Mouse (Mus musculus) thymus, postnatal 0 days (tissue): ENCODE results near the gene Hivep2. TPM values are rescaled to one million over a fixed set of nuclear protein-coding genes. Genes with fewer than 3 reads are reported as not detected.

Source experiments
- DNase-seq: peaks from one replicate; pipeline ENCODE4 v3.0.0-alpha.2; 2015; ENCODE audit warnings: low spot score
- polyA plus RNA-seq: library from polyadenylated mRNA; unstranded; fragments of >200 nt; fragmentation: Nextera tagmentation; extraction: Ambion mirVana; gene quantifications from 2 replicates; pipeline ENCODE4 v1.2.1, GENCODE M21; 2015

Gene Hivep2
- polyA plus RNA-seq, 1 experiment from 2014 or later, result 13.1 TPM

DNA sequence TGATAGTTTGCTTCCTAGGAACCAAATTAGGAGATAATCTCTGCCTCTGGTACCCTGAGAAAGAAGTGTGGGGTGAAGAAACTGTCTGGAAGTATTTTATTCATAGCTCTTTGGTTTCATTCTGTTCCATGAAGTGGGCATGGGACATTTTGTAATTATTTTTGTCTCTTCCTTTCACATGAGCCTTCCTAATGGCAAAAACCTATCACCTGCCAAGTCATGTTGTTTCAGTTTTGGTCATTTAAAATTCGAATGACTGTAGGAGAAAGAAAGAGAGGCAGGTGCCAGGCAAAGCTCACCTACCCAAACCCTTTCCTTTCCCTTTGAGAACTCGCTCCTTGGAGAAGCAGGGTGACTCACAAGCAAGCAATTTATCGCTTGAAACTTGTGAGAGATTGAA, 53.3 kb downstream of the Hivep2 start:
- no peak for DNase-seq

DNA sequence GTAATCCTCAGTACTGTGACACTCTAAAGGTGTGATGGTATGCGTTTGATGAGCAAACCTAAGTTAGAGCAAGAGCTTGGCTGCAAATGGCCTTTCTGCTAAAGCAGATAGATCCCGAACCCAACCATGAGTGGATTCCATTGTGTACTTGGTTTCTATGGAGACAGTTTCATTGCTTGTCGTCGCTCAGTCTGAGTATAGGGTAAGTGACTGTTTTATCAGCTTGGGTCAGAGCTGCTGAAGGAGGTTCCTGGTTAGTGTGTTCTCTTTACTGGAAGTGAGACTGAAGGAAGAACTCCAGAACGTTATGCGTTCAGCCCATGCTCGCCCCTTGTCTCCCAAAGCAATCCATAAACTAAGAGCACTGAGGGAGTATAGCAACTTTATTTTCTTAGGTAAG, 54.4 kb downstream of the Hivep2 start:
- DNase-seq, result no peak

DNA sequence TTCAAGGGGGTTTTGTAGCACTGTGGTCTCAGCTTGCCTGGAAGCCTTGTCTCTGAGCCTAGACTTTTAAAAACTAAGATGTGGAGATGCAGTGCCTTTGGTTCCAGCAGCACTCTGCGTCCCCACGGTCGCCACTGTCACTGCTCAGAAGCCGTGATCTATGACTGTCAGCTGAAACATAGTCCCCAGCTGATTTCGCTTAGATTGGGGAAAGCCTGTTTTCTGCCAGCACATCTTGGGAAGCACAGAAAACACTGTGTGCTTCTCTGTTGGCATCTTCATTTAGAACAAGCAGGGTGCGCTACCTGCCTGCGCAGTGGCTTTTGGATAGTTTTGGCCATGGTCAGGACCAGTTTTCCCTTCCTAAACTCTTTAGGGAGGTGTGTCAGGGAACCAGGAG, 59.1 kb downstream of the Hivep2 start:
- DNase-seq, result no peak

DNA sequence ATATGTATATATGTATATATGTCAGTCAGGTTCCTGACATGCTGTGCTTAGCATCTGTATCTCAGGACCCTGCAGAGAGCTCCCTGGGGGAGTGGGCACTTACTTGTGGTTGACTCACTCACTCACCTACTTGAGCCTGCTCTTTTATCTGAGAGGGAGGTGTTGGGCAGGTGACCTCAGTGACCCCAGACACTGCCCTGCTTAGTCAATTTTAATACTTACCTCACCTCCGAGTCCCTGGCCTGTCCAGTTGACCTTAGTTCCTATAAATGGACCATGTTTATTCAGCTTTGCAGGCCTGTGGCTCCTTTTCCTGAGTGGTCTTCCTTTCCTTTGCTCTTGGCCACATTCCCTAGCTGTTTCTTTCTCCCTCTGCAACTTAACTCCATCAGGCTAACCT, 61.9 kb downstream of the Hivep2 start:
- DNase-seq, result no peak

DNA sequence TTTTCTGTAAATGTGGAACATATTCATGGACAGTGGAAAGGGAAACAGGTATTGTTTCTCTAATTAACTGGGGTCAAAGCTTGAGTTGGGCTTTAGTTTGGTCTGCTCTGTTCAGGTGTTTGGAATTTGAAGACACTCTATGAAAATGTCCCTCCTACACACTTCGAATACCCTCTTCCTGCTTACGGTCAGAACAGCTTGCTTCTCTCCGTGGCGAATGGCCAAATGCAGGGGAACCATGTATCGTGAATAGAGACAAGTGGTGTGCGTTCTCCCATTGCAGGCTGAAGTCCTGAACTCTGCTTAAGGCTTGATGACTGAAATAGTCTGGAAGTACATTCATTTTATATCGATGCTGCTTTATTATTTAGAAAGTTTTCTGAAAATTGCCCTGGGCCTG, 63.1 kb downstream of the Hivep2 start:
- no peak for DNase-seq

DNA sequence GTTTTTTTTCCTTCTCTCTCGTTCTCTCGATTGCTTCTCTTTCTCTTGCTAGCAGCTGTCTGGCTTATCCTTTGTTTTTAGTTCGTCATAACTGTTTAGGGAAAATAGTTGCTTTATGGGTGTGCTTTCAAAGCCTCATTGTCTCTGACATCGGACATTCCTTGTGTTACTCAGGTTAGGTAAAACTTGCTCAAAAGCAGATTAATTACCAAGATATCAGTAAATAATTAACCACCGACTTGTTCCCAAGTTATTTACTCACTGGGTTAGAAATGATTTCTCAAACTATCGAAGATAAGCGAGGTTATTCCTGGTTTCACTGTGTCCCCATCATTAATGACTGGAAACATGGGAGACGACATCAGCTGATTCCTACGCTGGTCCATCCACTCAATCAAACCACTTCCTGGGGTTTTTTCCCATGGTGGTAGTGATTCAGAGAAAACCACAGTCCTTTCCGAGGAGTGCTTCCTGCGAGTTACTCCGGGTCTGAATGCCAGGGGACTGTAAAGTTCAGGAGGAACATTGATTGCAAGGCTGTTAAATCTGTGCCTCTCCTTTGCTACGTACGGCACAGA, 64.7 kb downstream of the Hivep2 start:
- no peak for DNase-seq

DNA sequence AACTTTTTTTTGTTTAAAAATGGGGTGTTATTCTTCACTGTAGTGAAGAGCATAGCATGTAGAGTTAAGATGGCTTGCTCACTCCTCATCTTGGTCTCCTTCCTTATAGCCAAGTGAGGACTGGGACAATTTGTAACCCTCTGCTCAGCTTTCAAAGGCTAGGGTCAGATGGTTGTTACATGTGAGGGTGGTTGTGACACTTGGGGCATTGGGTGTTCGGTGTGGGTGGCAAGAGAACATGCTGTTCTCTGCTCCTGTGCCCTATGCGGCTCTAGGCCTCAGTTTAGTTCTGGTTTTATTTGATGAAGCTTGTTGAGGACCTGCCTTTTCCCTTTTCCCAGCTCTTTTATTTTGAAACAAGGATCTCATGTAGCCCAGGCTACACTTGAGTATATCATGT, 66.7 kb downstream of the Hivep2 start:
- DNase-seq, result no peak

DNA sequence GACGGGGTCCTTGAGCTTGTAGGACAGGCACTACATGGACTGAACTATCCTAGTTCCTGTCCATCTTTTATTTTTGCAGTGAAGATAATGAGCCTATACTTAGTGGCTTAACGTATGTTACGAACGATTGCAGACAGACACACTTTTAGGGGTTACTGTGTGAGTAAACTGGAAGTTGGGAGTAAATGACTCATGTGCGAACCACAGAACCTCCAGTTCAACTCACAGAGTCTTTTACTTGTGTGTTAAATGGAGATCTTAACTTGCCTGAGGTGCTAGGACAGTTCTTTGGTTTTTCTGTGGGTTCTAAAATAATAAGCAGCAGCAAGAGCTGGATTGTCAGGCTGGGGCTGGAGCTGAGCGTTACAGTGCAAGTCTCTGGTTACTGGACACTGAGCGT, 68.2 kb downstream of the Hivep2 start:
- DNase-seq, result no peak

DNA sequence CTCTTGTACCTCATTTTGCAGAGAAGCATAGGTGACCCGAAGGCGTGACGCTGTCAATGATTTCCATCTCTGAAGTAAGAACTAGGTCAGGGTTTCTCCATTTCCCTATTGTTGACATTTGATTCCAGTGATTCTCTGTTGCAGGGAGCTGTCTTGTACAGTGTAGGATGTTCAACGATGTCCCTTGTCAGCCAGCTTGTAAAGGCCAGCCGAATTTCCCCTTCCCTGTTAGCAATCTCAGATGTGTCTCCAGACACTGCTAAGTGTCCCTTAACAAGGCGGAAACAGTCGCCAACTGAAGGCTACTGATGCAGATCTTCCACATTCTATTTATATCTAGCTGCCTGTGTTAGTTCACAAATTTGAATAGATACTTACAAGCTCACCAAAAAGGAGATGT, 68.9 kb downstream of the Hivep2 start:
- no peak for DNase-seq

DNA sequence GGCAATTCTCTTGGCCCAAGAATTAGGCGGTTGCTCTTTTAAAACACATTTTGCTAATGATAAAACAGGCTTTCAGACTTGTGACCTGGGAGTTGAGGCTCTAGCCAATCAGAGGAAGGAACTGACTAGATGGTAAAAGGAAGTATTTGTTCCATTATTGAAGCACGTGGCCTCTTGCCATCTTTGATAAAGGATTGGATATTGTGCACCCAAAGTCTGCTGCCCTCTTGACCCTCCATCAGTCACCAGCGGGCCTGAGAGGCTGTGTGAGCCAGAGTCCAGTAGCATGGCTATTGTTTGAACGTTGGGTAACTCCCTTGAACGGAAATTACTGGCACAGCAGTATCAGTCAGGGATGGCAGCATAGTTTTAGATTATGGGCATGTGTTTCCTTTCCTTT, 69.7 kb downstream of the Hivep2 start:
- DNase-seq, result no peak

DNA sequence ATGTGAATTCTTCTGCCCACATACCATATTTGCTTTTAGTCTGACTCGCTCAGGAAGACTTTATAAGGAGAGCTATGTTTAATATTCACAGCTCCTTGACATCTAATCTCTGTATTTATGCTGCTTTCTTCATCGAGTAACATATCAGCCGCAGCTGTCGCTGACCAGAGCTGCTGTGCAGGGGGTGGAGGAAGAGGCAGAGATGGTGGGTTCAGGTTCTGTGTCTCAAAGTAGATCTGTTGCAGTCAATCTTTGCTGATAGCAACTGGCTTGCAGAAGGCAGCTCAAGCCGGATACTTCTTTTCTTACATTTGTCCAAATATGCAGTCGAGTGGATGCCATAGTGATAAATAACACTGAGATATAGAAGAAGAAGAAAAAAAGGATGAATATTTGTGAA, 70.6 kb downstream of the Hivep2 start:
- DNase-seq, result no peak

DNA sequence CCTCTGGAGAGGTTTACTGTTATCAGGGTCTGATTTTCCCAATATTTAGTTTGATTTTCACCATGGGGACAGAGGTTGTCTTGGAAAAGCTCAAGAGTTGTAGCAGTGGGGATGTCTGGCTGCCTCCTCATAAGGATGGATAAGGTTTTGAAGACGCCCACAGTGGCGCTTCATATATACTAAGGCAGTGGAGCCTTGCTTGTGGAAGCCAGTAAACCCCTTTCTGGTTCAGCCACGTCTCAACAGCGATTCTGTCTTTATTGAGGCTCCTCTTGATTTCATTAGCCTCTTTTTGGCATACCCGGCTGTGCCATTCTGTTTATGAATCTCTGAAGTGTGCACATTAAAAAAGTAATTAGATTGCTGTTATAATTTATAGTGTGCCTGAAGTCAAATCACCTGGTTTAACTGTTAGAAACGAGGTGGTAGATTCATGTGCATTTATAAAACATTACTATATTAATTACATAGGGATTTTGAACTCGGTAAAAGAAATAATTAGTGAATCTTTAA, 72.2 kb downstream of the Hivep2 start:
- DNase-seq, result no peak

DNA sequence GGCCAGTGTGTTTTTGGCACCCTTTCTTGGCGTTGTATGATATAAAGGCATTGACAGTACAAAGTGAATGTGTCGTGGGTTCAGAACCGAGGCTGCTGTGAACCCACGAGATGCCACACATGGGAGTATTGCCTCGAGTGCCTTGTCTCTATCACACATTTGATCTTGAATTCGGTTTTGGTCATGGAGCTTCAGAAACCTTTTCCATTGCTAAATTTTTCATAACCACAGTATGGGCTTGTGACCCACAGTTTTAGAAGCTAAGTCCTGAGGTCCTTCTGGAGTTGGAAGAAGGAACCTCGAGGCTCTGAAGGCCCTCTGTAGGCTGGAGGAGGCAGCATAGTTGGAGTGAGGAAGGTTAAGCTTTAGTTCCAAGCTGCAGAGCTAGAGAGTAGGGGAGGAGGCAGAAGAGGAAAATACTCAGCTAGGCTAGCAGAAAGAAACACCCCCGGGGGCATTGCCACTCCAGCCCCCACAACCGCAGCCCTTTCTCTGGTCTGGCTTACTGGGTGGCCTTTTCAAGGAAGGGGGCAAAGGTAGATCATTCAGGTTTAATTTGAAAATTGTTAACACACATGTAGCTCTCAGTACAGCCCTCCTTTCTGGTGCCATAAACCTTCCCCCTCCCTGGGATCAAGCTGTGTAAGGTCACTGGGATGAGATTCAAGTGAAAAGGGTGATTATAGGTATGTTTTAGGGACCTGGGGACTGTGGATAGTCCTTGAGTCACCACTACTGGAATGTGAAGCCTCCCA, 75.0 kb downstream of the Hivep2 start:
- DNase-seq, result no peak

DNA sequence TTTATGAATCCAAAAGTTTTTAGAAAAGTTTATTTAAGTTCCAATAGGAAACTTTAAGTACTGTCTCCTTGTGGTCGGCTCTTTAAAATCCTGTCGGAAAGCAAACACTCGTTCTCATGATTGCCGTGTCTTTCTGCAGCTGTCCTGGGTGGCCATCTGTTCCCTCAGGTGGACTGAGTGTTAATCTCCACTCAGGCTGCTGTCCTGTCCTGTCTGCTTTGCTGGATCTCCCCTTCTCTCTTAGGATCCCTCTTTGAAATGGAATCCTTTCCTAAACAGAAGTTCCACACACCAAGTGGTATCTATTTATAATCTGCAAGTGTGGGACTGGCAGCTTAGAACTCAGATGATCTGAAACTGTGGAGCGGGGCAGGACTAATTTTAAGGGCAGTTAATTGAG, 75.7 kb downstream of the Hivep2 start:
- DNase-seq, result no peak

DNA sequence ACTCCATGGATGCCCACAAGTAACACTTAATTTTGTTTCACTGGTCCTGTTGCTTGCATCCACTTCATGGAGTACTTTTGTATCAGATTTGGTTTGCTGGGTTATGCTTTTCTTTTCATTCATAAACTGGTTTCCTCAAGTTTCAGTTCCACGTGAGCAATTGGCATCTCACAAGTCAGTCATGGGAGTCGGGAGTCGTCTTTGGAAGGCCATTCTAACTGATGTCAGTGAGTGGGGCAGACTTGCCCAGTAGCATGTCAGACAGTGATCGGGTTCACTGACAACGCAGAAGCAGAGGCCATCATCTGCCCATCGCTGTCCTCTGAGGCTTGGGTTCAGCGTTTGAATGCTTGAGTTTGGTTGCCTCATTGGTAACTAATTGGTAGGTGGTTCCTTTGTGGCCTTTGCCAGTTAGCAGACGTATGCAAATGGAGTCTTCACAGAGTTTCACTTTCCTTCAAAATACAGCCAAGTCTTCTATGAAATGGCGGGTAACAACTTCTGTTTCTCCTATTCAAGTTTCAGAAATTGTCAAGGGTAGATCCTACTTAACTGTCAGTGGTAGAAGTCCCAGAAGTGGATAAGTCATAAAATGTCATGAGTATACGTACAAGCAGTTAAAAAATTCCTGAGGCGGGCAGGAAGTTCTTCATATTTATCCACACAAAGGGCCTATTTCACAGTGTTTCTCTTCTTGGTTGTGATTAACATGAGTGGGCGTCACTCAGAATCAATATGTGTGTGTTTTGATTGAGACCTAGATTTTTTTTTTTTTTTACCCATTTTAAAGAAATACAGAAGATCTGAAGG, 76.9 kb downstream of the Hivep2 start:
- DNase-seq, result peak; percentile 13

DNA sequence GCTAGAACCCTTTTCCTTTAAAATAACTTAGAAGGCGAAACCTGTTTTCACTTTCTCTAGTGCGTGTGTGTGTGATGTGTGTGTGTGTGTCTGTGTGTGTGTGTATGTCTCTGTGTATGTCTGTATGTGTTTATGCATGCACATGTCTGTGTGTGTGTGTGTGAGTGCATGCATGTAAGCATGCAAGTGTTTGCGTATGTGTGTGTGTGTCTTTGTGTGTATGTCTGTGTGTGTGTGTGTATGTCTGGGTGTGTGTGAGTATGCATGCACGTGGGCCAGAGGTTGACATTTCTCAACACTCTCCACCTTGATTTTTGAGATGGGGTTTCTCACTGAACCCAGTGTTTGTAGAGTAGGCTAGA, 77.5 kb downstream of the Hivep2 start:
- DNase-seq, result no peak

DNA sequence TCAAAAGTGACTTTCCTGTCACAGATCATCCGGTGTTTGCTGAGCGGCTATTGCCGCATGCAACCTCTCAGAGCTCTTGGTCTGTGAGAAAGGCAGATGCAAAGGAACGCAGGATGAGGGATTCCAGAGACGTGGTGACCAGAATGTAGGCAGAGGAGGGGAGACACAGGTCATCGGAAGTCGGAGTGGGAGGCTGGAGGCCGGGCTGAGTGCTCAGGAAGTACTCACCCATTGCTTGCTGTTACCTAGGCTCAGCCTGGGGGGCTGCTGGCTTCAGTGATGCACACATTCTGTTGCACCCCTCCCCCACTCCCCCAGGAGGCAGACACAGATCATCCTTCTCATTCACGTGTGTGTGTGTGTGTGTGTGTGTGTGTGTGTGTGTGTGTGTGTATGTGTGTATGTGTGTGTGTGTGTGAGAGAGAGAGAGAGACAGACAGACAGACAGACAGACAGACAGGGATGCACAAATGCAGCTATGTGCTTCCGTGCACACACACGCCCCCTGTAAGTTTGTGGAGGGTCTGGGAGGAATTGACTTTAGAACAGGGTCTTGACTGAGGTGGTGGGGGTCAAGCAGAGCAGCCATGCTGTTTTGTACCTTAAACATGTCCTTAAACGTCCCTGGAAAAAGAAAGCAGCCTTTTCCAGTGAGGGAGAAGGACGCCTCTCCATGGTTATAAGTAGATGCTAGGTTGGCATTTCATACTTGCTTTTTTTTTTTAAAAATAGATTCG, 78.3 kb downstream of the Hivep2 start:
- peak; percentile 35 for DNase-seq

DNA sequence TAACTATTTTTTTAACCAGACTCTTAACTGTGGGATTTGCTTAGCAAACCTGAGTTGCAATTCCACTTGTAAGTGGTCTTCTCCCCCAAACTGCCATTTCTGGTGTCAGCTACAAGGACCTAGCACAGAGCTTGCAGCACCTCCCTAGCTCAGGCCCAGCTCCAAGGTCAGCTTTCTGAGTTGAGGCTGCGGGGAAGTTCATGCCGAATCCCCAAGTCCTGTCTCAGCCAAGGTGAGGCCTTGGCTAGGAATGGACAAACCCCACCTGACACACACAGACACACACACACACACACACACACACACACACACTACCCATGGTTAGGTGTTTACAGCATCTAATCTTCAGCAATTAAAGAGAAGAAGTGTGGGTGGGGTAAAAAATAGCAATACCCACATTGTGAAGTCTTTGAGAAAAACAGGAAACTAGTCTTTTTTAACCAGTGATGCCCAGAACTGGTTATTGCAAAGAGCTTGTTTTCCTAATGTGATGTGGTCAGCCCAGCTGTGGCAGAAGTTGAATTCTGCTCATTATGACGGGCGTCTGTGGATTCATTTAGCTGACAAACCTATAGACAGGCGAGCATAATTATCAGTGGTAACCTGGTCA, 79.0 kb downstream of the Hivep2 start:
- peak; percentile 25 for DNase-seq

DNA sequence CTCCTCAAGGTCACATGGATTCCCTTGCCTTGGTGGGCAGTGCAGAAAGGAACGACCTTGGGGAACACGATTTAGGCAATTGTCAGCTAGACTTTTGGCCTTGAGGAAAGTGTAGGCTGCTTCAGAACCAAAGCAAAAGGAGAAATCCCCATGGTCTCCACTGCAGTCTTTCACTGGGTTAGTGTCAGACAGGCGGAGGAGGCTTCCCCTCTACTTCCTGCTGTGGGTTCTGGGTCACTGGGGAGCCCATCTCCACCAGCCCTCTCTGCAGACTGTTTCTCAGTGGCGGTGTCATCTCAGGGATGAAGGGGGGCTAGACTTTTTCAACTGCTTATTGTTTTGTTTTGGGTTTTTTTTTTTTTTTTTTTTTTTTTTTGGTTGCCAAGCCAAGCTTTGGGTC, 79.9 kb downstream of the Hivep2 start:
- DNase-seq, result peak; percentile 77

DNA sequence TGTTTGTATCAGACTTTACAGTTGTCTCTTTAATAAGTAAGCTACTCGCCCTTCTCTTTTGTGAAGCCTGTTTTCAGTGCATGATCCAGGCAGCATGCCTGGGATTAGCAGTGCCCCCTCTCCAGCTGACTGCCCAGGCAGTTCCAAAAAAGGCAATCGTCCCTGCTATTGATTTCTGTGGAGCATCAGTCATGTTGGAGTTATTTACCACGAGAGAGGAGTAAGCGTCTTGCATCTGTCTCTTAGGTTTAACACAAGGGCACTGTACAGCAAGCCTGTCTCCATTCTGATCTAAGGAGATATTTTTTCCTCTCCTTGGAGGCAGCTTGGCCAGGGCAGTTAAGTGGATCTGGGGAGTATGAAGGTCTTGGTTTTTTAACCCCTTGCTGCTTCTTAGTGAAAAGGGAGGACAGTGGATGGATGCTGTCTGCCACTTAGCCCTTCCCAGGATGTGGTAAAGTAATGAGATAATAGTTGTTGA, 80.3 kb downstream of the Hivep2 start:
- DNase-seq, result peak; percentile 35

DNA sequence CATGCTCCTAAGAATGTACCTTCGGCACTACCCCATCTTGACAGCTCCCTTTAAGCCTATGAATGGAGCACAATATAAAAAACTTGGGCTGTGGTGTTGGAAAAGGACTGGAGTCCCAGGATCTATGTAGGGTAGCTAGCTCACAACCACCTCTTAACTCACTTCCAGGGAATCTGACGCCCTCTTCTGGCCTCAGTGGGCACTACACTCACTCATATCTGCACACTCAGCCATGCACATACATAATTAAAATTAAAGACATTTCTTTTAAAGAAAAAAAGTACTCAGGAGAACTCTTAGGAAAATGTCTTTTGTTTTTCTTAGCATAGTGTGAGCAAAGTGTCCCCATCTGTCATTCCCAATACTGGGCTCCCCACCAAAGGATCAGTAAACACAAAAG, 81.1 kb downstream of the Hivep2 start:
- DNase-seq, result peak; percentile 59
